Mouse (Mus musculus) left cerebral cortex, postnatal 14 days (tissue): Measurements from ENCODE around the gene Gemin7. TPM values are rescaled to one million over a fixed set of nuclear protein-coding genes. Genes with fewer than 3 reads are reported as not detected.

Experiments
- DNase-seq, 2 experiments: peaks; one replicate each; pipeline ENCODE4 v3.0.0; 2021 to 2022; ENCODE audit warnings: low spot score in 2 of 2, mixed read lengths in 1 of 2
- intact Hi-C: fragments of 180-260 bp; cut with DNase I; formaldehyde crosslinking; loops from one replicate; pipeline ENCODE4 v1.15.1; 2025
- total RNA-seq, 2 experiments: library from RNA; stranded (reverse); gene quantifications; 2 replicates each; pipeline ENCODE4 v1.2.3; 2021

Gene Gemin7
- total RNA-seq, 2 experiments from 2014 or later: 43.8 to 46.0 TPM

- intact Hi-C loops: no loop called here
- peak; percentile 23 to 62 for DNase-seq
Observed at GRCm38 (mm10) chr7:19523017-19523756, 54.2 kb downstream of the Gemin7 start.

- intact Hi-C loops: no loop called here
- no peak for DNase-seq
Observed at GRCm38 (mm10) chr7:19520032-19520431, 57.4 kb downstream of the Gemin7 start.

GRCm38 (mm10) chr7:19517652-19518365 is 59.6 kb downstream of the Gemin7 start, which contains the start of gene Nkpd1:
Nkpd1 (plus strand) TSS chr7:19517838.
- intact Hi-C loops: no loop called here
- no peak for DNase-seq

Other genes starting within 250 kb of the Gemin7 start
- gene Ercc1, start 232.8 kb downstream of the Gemin7 start, total RNA-seq: 10 to 100 TPM; 42.7 to 44.0 TPM
- 10 to 100 TPM; 20.6 to 20.9 TPM for gene Cd3eap, start 218.1 kb downstream of the Gemin7 start, total RNA-seq
- gene Ppp1r13l, start 217.8 kb downstream of the Gemin7 start, total RNA-seq: 1 to 10 TPM; 6.0 to 6.7 TPM
- gene Ercc2, start 195.6 kb downstream of the Gemin7 start, total RNA-seq: 10 to 100 TPM; 32.7 to 35.5 TPM
- 1 to 10 TPM in 1 of 2 experiments, under 1 TPM in 1; 0.75 to 2.2 TPM for gene Klc3, start 173.5 kb downstream of the Gemin7 start, total RNA-seq
- under 1 TPM; 0.36 to 0.86 TPM for gene Ckm, start 172.8 kb downstream of the Gemin7 start, total RNA-seq
- 10 to 100 TPM; 89.9 to 96.7 TPM for gene Mark4, start 118.8 kb downstream of the Gemin7 start, total RNA-seq
- gene Exoc3l2, start 114.3 kb downstream of the Gemin7 start, total RNA-seq: under 1 TPM; 0.37 to 0.80 TPM
- gene Bloc1s3, start 69.2 kb downstream of the Gemin7 start, total RNA-seq: 1 to 10 TPM; 7.1 to 7.2 TPM
- 10 to 100 TPM; 17.7 to 18.1 TPM for gene Trappc6a, start 69.2 kb downstream of the Gemin7 start, total RNA-seq
- gene Nkpd1, start 59.8 kb downstream of the Gemin7 start, total RNA-seq: 1 to 10 TPM in 1 of 2 experiments, under 1 TPM in 1; 0.68 to 1.1 TPM
- 10 to 100 TPM; 87.9 to 98.8 TPM for gene Ppp1r37, start 14.5 kb downstream of the Gemin7 start, total RNA-seq
- under 1 TPM; 0.51 to 0.68 TPM for gene Zfp296, start 308 bp downstream of the Gemin7 start, total RNA-seq
- gene Clasrp, start 26.9 kb upstream of the Gemin7 start, total RNA-seq: 10 to 100 TPM; 84.4 to 84.6 TPM
- 1 to 10 TPM; 6.1 to 6.3 TPM for gene Relb, start 51.8 kb upstream of the Gemin7 start, total RNA-seq
- gene Clptm1, start 87.4 kb upstream of the Gemin7 start, total RNA-seq: 100 to 1,000 TPM; 156 to 159 TPM
- not detected for gene Apoc2, start 100.3 kb upstream of the Gemin7 start, total RNA-seq
- not detected for gene Gm44805, start 103.8 kb upstream of the Gemin7 start, total RNA-seq
- gene Apoc4, start 103.9 kb upstream of the Gemin7 start, total RNA-seq: not detected
- 1 to 10 TPM; 2.2 to 3.3 TPM for gene Apoc1, start 115.1 kb upstream of the Gemin7 start, total RNA-seq
- gene Apoe, start 121.6 kb upstream of the Gemin7 start, total RNA-seq: 1,000 to 10,000 TPM; 1,873 to 2,039 TPM
- gene Tomm40, start 137.8 kb upstream of the Gemin7 start, total RNA-seq: 100 to 1,000 TPM; 104 to 120 TPM
- 10 to 100 TPM; 11.6 to 15.2 TPM for gene Nectin2, start 172.9 kb upstream of the Gemin7 start, total RNA-seq
- gene Bcam, start 193.4 kb upstream of the Gemin7 start, total RNA-seq: 10 to 100 TPM; 10.7 to 11.0 TPM
- not detected for gene Cblc, start 219.2 kb upstream of the Gemin7 start, total RNA-seq
- 1 to 10 TPM in 1 of 2 experiments, not detected in 1; 1.2 TPM for gene Bcl3, start 245.2 kb upstream of the Gemin7 start, total RNA-seq